Mouse (Mus musculus) left cerebral cortex, postnatal 14 days (tissue): ENCODE results near the gene Ttc30a2. TPM values are rescaled to one million over a fixed set of nuclear protein-coding genes. Genes with fewer than 3 reads are reported as not detected.
"Not testable (repeated sequence)": the region's sequence is repeated elsewhere in the genome, so short reads cannot be mapped to it uniquely, and the experiment has no call there.

Experiments used
- DNase-seq, 2 experiments: peaks; one replicate each; pipeline ENCODE4 v3.0.0; 2021 to 2022; ENCODE audit warnings: low spot score in 2 of 2, mixed read lengths in 1 of 2
- intact Hi-C: fragments of 180-260 bp; cut with DNase I; formaldehyde crosslinking; loops from one replicate; pipeline ENCODE4 v1.15.1; 2025
- total RNA-seq, 2 experiments: library from RNA; stranded (reverse); gene quantifications; 2 replicates each; pipeline ENCODE4 v1.2.3; 2021

Ttc30a2 gene
- total RNA-seq, 2 experiments from 2014 or later = 0.24 to 0.30 TPM

GRCm38 (mm10) chr2:75937520-75938116, 40.4 kb downstream of the Ttc30a2 start:
- intact Hi-C loops, DNase-seq: not testable (repeated sequence)

- DNase-seq, intact Hi-C loops: not testable (repeated sequence)
Observed at GRCm38 (mm10) chr2:75936685-75937084, 41.3 kb downstream of the Ttc30a2 start.

GRCm38 (mm10) chr2:75933541-75933940, 44.4 kb downstream of the Ttc30a2 start:
- intact Hi-C loops = no loop called here
- DNase-seq = no peak

GRCm38 (mm10) chr2:75930941-75931340, 47.0 kb downstream of the Ttc30a2 start:
- DNase-seq = peak in 1 of 2 experiments; percentile 57
- intact Hi-C loops = no loop called here

GRCm38 (mm10) chr2:75929786-75930444, 48.1 kb downstream of the Ttc30a2 start:
- no peak for DNase-seq
- intact Hi-C loops = no loop called here

- no peak for DNase-seq
- intact Hi-C loops = no loop called here
Observed at GRCm38 (mm10) chr2:75929141-75929540, 48.8 kb downstream of the Ttc30a2 start.

- intact Hi-C loops = no loop called here
- no peak for DNase-seq
Observed at GRCm38 (mm10) chr2:75928011-75928410, 50.0 kb downstream of the Ttc30a2 start.

- intact Hi-C loops = no loop called here
- DNase-seq = no peak
Observed at GRCm38 (mm10) chr2:75926061-75926460, 51.9 kb downstream of the Ttc30a2 start.

Other genes starting within 250 kb of the Ttc30a2 start
- 10 to 100 TPM; 50.9 to 54.8 TPM for gene Agps, start 146.0 kb downstream of the Ttc30a2 start, total RNA-seq
- gene Ttc30b, start 39.6 kb downstream of the Ttc30a2 start, total RNA-seq = 10 to 100 TPM; 10.1 to 11.5 TPM
- 1 to 10 TPM; 2.2 to 3.5 TPM for gene Ttc30a1, start 3.8 kb upstream of the Ttc30a2 start, total RNA-seq